ENCODE assay signal across 8 mouse cellular contexts in genomic region chr3:138506749-138507148, GRCm38 (mm10). TPM values are rescaled to one million over a fixed set of nuclear protein-coding genes. Genes with fewer than 3 reads are reported as not detected.
A peak's percentile ranks its signal among the peaks of the same experiment; 100 is the strongest.
DNase-seq lines count a peak whose midpoint lies in the region; ATAC-seq lines count a peak whose summit lies in the region.

No protein-coding gene starts in this region.

- 59% methylated on average over 6 of the region's 6 CpGs for WGBS in forebrain, embryonic 13.5 days
- WGBS in forebrain, embryonic 12.5 days, result 59% methylated on average over 6 of the region's 6 CpGs
- 50% methylated on average over 6 of the region's 6 CpGs for WGBS in liver, embryonic 12.5 days (ENCODE audit: insufficient replicate concordance)

- ATAC-seq in forebrain, embryonic 13.5 days, result peak; percentile 24; the same call in 1 of the 2 replicates
- no peak for ATAC-seq in forebrain, embryonic 12.5 days (ENCODE audit: low FRiP score)
- ATAC-seq in liver, embryonic 12.5 days, result no peak

- no peaks in the 10 kb centered on the region for H3K27me3 ChIP-seq in forebrain, embryonic 13.5 days
- no peaks in the 10 kb centered on the region for H3K27me3 ChIP-seq in forebrain, embryonic 12.5 days
- no peaks in the 10 kb centered on the region; the same call in 1 of the 2 replicates for H3K27me3 ChIP-seq in liver, embryonic 12.5 days (replicated peaks)

- DNase-seq in liver, result peak; percentile 22
- peak; percentile 36 for DNase-seq in cerebellum, adult 8-10 months
- DNase-seq in kidney, postnatal 14 days, result peak; percentile 54
- DNase-seq in right cerebral cortex, postnatal 4 days, result peak; percentile 23
- no peak for DNase-seq in thymus, postnatal 36 days

- H3K9me3 ChIP-seq in forebrain, embryonic 13.5 days (replicated peaks), result no peaks in the 10 kb centered on the region
- no peaks in the 10 kb centered on the region for H3K9me3 ChIP-seq in forebrain, embryonic 12.5 days
- no peaks in the 10 kb centered on the region for H3K9me3 ChIP-seq in liver, embryonic 12.5 days (replicated peaks)

- no peak overlapping the region for H3K9ac ChIP-seq in forebrain, embryonic 13.5 days
- no peak overlapping the region for H3K9ac ChIP-seq in forebrain, embryonic 12.5 days
- H3K9ac ChIP-seq in liver, embryonic 12.5 days, result no peak overlapping the region

- H3K4me3 ChIP-seq in forebrain, embryonic 13.5 days, result no peak overlapping the region
- H3K4me3 ChIP-seq in forebrain, embryonic 12.5 days (replicated peaks), result no peak overlapping the region
- H3K4me3 ChIP-seq in liver, embryonic 12.5 days, result no peak overlapping the region

- H3K27ac ChIP-seq in forebrain, embryonic 13.5 days, result no peak overlapping the region
- no peak overlapping the region for H3K27ac ChIP-seq in forebrain, embryonic 12.5 days
- H3K27ac ChIP-seq in liver, embryonic 12.5 days, result no peak overlapping the region

- H3K36me3 ChIP-seq in forebrain, embryonic 13.5 days (ENCODE audit: poor library complexity, severe bottlenecking), result no peaks in the 10 kb centered on the region
- H3K36me3 ChIP-seq in forebrain, embryonic 12.5 days (replicated peaks), result no peaks in the 10 kb centered on the region
- H3K36me3 ChIP-seq in liver, embryonic 12.5 days, result no peaks in the 10 kb centered on the region

- no peak overlapping the region for H3K4me2 ChIP-seq in forebrain, embryonic 13.5 days
- H3K4me2 ChIP-seq in forebrain, embryonic 12.5 days, result no peak overlapping the region
- no peak overlapping the region for H3K4me2 ChIP-seq in liver, embryonic 12.5 days

- no peaks in the 10 kb centered on the region for H3K4me1 ChIP-seq in forebrain, embryonic 13.5 days
- H3K4me1 ChIP-seq in forebrain, embryonic 12.5 days, result no peaks in the 10 kb centered on the region
- no peaks in the 10 kb centered on the region for H3K4me1 ChIP-seq in liver, embryonic 12.5 days

RNA-seq across cellular contexts. Expression of gene Metap1, which starts 17.4 kb away (rescaled TPM):
- polyA plus RNA-seq in forebrain, embryonic 13.5 days (2015; fragmentation: Nextera tagmentation; extraction: Ambion mirVana), result 40.6 and 46.4 TPM in 2 replicates
- polyA plus RNA-seq in forebrain, embryonic 12.5 days (2016; fragmentation: Nextera tagmentation; extraction: Ambion mirVana), result 43.8 and 47.0 TPM in 2 replicates
- 31.8 and 33.1 TPM in 2 replicates for polyA plus RNA-seq in liver, embryonic 12.5 days (2016; fragmentation: Nextera tagmentation; extraction: Ambion mirVana)

RNA-seq across cellular contexts. Expression of gene Eif4e, which starts 19.2 kb away (rescaled TPM):
- polyA plus RNA-seq in forebrain, embryonic 13.5 days (2015; fragmentation: Nextera tagmentation; extraction: Ambion mirVana), result 378 and 412 TPM in 2 replicates
- polyA plus RNA-seq in forebrain, embryonic 12.5 days (2016; fragmentation: Nextera tagmentation; extraction: Ambion mirVana), result 353 and 402 TPM in 2 replicates
- 251 and 254 TPM in 2 replicates for polyA plus RNA-seq in liver, embryonic 12.5 days (2016; fragmentation: Nextera tagmentation; extraction: Ambion mirVana)

Comparison
In these comparisons a context has a peak if more than half of its experiments do, and no peak if none do; other contexts are left out.
1. DNase-seq: peak in liver (single experiment), cerebellum, adult 8-10 months (single experiment), kidney, postnatal 14 days (single experiment) and right cerebral cortex, postnatal 4 days (single experiment); none in thymus, postnatal 36 days (0 of 2).